7 mouse cellular contexts compared by ENCODE assay signal in genomic region chr9:21409592-21410317, GRCm38 (mm10). TPM values are rescaled to one million over a fixed set of nuclear protein-coding genes. Genes with fewer than 3 reads are reported as not detected.
DNase-seq lines count a peak whose midpoint lies in the region; ATAC-seq and TF ChIP-seq lines count a peak whose summit lies in the region.

No protein-coding gene starts in this region.

- TF ChIP-seq POLR2A in brain, embryonic 14.5 days (IDR thresholded peaks at IDR 0.05; ENCODE audit: borderline replicate concordance, extremely low read depth, insufficient read depth, insufficient read length, poor library complexity, severe bottlenecking), result no peak

- intact Hi-C loops in heart, postnatal 14 days (cut with DNase I), result loop anchor here (1.0 to 2.0 kb wide), 3 partner anchors 41 to 96 kb away; no protein-coding TSS in a partner anchor

- peak; percentile 82 for DNase-seq in MN1 (ENCODE audit: low spot score)
- peak; percentile 88 for DNase-seq in brain, embryonic 14.5 days (ENCODE audit: low read depth)
- peak; percentile 84 to 89 for DNase-seq in heart, postnatal 14 days
- DNase-seq in layer of hippocampus, postnatal 10 days (ENCODE audit: low spot score in 2 of 2), result peak; percentile 92
- peak; percentile 84 for DNase-seq in right cerebral cortex, postnatal 14 days

- peak; percentile 77; the same call in 1 of the 2 replicates for TF ChIP-seq CTCF in brain, embryonic 14.5 days (IDR thresholded peaks at IDR 0.05; ENCODE audit: borderline replicate concordance, extremely low read depth, insufficient read depth, insufficient read length)

- peak; percentile 50 for ATAC-seq in erythroid progenitor cell, adult 5-6 weeks (replicated peaks; ENCODE audit: low FRiP score, poor library complexity, severe bottlenecking)
- ATAC-seq in megakaryocyte progenitor cell, adult 5-6 weeks (replicated peaks; ENCODE audit: poor library complexity), result peak; percentile 71

RNA-seq across cellular contexts. Expression of gene Qtrt1, which starts 1.9 kb away (rescaled TPM):
- polyA plus RNA-seq in brain, embryonic 14.5 days (2012; rRNA removed), result 81.4 and 92.1 TPM in 2 replicates
- total RNA-seq in erythroid progenitor cell, adult 5-6 weeks (2015; ENCODE audit: low replicate concordance), result 4.7 TPM in 1 of 2 replicates, not detected in the other
- 0.98 and 4.0 TPM in 2 replicates for total RNA-seq in erythroid progenitor cell, adult 5-6 weeks (2017; ENCODE audit: low replicate concordance)
- 10 to 100 TPM in 1 of 2 experiments, 1 to 10 TPM in 1; 8.5 to 11.2 TPM for total RNA-seq in heart, postnatal 14 days (2021)
- 10 to 100 TPM; 34.2 to 42.0 TPM for total RNA-seq in layer of hippocampus, postnatal 10 days (2021)
- total RNA-seq in megakaryocyte progenitor cell, adult 5-6 weeks (2015), result 34.0 and 37.9 TPM in 2 replicates
- total RNA-seq in megakaryocyte progenitor cell, adult 5-6 weeks (2017), result 16.0 and 27.9 TPM in 2 replicates

RNA-seq across cellular contexts. Expression of gene Dnm2, which starts 15.0 kb away (rescaled TPM):
- polyA plus RNA-seq in brain, embryonic 14.5 days (2012; rRNA removed), result 79.7 and 92.2 TPM in 2 replicates
- total RNA-seq in erythroid progenitor cell, adult 5-6 weeks (2015; ENCODE audit: low replicate concordance), result 129 and 138 TPM in 2 replicates
- 181 and 184 TPM in 2 replicates for total RNA-seq in erythroid progenitor cell, adult 5-6 weeks (2017; ENCODE audit: low replicate concordance)
- 10 to 100 TPM; 78.3 to 81.6 TPM for total RNA-seq in heart, postnatal 14 days (2021)
- total RNA-seq in layer of hippocampus, postnatal 10 days (2021), result 10 to 100 TPM; 65.2 to 67.7 TPM
- total RNA-seq in megakaryocyte progenitor cell, adult 5-6 weeks (2015), result 63.4 and 64.5 TPM in 2 replicates
- 87.0 and 89.9 TPM in 2 replicates for total RNA-seq in megakaryocyte progenitor cell, adult 5-6 weeks (2017)

RNA-seq across cellular contexts. Expression of gene Ilf3, which starts 42.1 kb away (rescaled TPM):
- polyA plus RNA-seq in brain, embryonic 14.5 days (2012; rRNA removed), result 202 and 216 TPM in 2 replicates
- 31.4 and 34.8 TPM in 2 replicates for total RNA-seq in erythroid progenitor cell, adult 5-6 weeks (2015; ENCODE audit: low replicate concordance)
- total RNA-seq in erythroid progenitor cell, adult 5-6 weeks (2017; ENCODE audit: low replicate concordance), result 29.6 and 32.8 TPM in 2 replicates
- 10 to 100 TPM; 30.6 to 31.3 TPM for total RNA-seq in heart, postnatal 14 days (2021)
- total RNA-seq in layer of hippocampus, postnatal 10 days (2021), result 10 to 100 TPM; 92.4 to 96.7 TPM
- total RNA-seq in megakaryocyte progenitor cell, adult 5-6 weeks (2015), result 55.7 and 56.9 TPM in 2 replicates
- 97.5 and 100 TPM in 2 replicates for total RNA-seq in megakaryocyte progenitor cell, adult 5-6 weeks (2017)

Comparison
In these comparisons a context has a peak if more than half of its experiments do, and no peak if none do; other contexts are left out.
1. Peak in every context shown above with its lines: DNase-seq and ATAC-seq.